Mouse (Mus musculus): ENCODE measurements at regions not wholly inside any gene's neighbourhood (a gene's known extent, or its start where the extent isn't known, plus 50 kb on each side); places are given as distances from the start of the nearest gene placed in this dataset.

DNA sequence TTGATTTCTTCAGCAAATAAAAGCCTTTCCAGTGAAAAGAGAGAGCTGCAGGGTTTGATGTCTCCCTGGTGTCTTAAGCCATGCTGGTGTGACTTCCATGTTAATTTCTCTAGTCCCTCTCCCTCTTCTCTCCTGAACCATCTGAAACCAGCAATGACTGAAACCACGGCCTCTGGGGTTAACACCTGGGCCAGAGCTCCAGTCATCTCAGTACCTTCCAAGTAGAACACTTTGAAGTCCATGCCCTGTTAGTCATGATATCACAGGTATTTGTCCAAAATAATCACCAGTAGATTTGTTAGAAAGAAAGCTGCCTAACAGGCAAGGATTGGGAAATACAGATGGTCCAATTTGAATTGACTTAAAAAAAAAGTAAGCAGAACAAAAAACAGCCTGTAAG is 56.8 kb upstream of the Lhx8 start:
- no peak for DNase-seq

DNA sequence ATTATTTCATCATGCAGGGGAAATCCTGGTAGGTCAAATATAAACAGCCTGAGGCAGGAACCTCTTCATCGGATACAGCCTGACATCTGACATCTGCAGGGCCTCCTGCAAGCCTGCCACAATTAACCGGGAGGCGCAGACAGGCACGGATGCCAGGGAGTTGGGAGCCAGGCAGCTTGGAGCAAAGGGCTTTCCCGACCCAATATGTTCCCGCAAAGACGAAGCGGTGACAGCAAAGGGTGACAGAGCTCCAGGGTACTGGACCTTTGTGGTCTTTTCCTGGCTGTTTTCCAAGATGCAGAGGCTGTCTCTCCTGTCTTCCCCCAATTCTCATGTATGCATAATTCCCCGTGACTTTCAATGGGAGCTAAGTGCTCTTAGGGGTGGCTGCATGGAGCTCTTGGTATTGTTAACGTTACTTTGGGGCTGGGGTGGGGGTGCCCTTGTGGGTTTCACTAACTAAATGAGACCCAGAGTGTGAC is 55.4 kb upstream of the Lhx8 start:
- no peak for DNase-seq

DNA sequence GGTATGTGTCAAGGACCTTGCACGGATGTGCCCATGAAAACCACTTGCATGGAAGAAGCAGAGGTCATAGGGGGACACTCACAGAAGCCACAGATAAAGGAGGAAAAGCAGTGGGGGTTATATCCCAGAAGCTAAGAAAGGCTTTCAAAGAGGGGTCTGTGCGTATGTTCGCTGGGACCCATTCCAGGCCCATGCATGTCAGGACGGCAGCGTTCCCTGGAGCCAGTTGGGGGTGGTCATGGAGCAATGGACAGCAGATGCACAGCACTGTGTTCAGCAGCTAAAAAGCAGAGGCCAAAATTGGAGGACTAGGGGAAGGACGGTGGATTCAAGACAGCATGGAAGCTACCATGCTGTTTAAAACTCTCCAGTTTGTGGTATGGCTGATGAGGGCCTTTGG is 52.4 kb upstream of the Lhx8 start:
- DNase-seq = no peak

DNA sequence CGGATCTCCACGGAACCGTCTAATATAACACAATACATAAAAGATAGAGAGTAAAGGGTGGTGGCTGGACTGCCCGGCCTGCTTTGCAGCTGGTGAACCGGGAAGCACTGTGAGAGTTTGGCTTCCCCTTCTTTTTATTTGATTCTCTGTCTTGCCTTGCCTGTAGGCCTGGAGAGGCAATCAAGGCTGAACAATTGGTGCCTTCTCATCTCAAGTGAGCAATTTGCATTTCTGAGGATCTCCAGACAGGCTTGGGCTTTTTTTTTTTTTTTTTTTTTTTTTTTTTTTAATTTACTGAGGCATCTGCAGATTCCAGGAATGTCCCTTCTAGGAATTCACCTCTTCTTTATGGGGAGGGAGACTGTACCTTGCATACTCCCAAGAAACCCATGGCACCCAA is 51.1 kb upstream of the Lhx8 start:
- DNase-seq = no peak

Measured in kidney, adult 9 months (tissue).